Mouse (Mus musculus): ENCODE results near the gene Tlk1.

DNA sequence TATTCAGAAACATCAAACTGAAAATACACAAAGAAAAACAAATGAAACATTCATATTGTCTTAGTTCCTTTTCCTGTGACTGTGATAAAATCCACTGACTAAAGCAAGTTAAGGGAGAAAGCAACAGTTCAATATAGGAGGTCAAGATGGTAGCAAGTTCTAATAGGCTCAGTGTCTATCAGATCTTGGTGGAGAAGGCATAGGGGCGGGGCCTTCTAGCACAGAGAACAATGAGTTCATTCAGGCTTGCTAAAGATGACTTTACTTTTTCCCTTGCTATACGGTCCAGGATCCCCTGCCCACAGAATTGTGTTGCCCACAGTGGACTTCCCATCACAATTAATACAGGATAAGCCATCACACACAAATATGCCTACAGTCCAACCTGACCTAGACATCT is 20.3 kb upstream of the Tlk1 start:
- TF ChIP-seq POLR2A (IDR thresholded peaks at IDR 0.05; ENCODE audit: borderline replicate concordance, control insufficient read depth, low read depth, low read length) (no peak), CTCF (IDR thresholded peaks at IDR 0.05; ENCODE audit: control insufficient read depth, insufficient read depth, low read length) (no peak)

All from bone marrow, adult 2 months (tissue).